Mouse (Mus musculus) thymus, postnatal 10 days (tissue): Measurements from ENCODE around the gene Sigmar1.
"Not testable (repeated sequence)": the region's sequence is repeated elsewhere in the genome, so short reads cannot be mapped to it uniquely, and the experiment has no call there.

ENCODE experiments used
- DNase-seq, 2 experiments: peaks; one replicate each; pipeline ENCODE4 v3.0.0; 2021; ENCODE audit warnings: low spot score in 2 of 2

Sigmar1 gene

GRCm38 (mm10) chr4:41755338-41756305 lies at the start of gene Sigmar1:
Sigmar1 (minus strand) TSS chr4:41756157.
- DNase-seq, result peak; percentile 90 to 91

GRCm38 (mm10) chr4:41783197-41783596 lies 27.2 kb upstream of the Sigmar1 start:
- DNase-seq, result not testable (repeated sequence)

- DNase-seq, result not testable (repeated sequence)
Observed at GRCm38 (mm10) chr4:41782711-41783110, 26.8 kb upstream of the Sigmar1 start.

DNA sequence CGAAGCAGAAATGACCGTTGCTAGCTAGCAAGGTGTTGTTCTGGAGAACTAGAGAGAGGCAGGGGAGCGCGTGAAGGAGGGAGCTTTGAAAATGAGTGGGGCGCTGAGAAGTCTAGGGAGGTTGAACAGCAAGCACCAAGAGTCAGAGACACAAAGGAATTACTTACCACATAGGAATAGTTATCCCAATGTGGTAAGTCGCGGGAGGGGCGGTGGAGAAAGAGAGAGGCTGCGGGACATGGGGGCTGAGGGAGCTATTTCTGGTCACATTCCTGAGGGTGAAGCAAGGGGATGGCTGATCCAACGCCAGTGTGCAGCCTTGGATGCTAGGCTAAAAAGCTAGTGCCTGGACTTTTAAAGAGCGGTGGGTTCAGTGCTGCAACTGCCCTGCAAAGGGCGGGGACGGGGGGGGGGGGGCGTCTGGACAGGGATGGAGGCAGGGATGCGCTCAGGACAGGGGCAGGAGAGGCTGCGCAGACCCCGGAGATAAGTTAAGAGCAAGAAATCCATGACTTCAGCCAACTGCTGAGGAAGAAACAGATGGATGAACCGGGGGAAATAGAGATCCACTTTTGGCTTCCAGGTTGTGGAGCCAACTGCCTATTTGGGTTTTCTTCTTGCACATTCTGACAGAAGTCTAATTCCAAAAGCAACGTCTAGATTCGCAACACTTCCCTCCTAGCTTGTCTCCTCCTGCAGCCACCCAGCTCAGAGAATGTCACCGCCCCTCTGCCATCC lies 26.0 kb upstream of the Sigmar1 start:
- DNase-seq, result not testable (repeated sequence)

GRCm38 (mm10) chr4:41781271-41781670 lies 25.3 kb upstream of the Sigmar1 start:
- not testable (repeated sequence) for DNase-seq

- not testable (repeated sequence) for DNase-seq
Observed at GRCm38 (mm10) chr4:41775840-41776239, 19.9 kb upstream of the Sigmar1 start.

GRCm38 (mm10) chr4:41774506-41774905 lies 18.5 kb upstream of the Sigmar1 start:
- DNase-seq, result not testable (repeated sequence)

GRCm38 (mm10) chr4:41774002-41774401 lies 18.0 kb upstream of the Sigmar1 start, which contains the start of gene Ccl27a:
Ccl27a (minus strand) TSS chr4:41774247.
- DNase-seq, result peak; percentile 76 to 77

DNA sequence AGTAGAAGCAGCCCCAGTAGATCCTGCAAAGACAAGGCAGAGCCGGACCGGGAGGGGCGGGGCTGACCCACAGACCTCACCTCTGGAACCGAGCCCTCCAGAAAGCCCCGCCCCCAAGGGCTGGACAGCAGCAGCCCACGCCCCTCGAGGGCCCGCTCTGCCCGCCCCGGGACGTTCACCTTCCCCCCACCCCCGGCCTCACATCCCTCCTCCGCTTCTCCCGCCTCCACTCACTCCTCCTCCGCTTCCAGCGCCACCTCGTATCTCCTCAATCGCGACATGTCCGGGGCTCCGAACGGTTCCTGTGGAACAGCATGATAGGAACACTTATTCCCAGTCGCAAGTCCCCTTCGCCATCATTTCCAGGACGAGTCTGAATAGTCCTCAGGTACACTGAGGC lies 17.5 kb upstream of the Sigmar1 start:
- peak in 1 of 2 experiments; percentile 40 for DNase-seq

DNA sequence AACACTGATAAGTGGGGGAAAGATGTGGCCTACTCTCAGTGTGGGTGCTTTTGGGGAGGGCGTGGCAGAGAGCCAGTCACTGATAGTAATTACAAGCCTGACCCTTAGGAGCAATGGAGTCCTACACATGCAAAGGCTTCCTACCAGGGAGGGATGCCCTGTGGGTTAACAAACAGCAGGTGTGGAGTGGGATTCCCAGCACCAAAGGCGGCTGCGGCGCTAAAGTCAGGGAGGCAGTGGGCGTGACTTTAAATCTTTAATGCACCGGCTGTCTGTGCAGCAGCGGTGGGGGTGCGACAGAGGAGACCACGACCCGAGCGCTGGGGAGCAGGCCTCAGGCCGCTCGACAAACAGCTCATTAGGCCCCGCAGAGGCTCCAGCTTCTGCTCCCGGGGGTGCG lies 17.0 kb upstream of the Sigmar1 start:
- not testable (repeated sequence) for DNase-seq

GRCm38 (mm10) chr4:41767301-41767700 lies 11.3 kb upstream of the Sigmar1 start:
- not testable (repeated sequence) for DNase-seq

DNA sequence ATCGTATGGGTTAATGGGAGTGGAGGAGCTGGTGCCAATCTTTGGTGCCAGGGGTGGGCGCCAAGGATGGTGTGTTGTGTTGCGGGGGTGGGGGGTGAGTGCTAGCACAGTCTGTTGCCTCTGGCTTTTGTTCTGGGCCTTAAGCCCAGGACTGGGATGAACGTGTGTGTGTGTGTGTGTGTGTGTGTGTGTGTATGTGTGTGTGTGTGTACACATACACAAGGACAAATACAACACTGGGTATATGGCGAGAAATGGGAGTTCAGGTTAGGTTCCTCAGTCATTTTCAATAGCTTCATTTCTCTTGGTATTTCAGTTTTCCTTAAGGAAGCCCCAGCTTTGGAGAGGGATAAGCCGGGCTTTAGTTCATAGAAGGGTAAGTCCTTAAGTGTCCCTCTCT lies 7.2 kb upstream of the Sigmar1 start:
- not testable (repeated sequence) for DNase-seq

- DNase-seq, result not testable (repeated sequence)
Observed at GRCm38 (mm10) chr4:41762688-41763114, 6.7 kb upstream of the Sigmar1 start.

GRCm38 (mm10) chr4:41762099-41762687 lies 6.2 kb upstream of the Sigmar1 start:
- DNase-seq, result no peak

- no peak for DNase-seq
Observed at GRCm38 (mm10) chr4:41761680-41762079, 5.7 kb upstream of the Sigmar1 start.

GRCm38 (mm10) chr4:41760911-41761310 lies 5.0 kb upstream of the Sigmar1 start:
- DNase-seq, result no peak

GRCm38 (mm10) chr4:41760288-41760721 lies 4.3 kb upstream of the Sigmar1 start:
- peak; percentile 57 to 68 for DNase-seq

- DNase-seq, result no peak
Observed at GRCm38 (mm10) chr4:41759656-41760287, 3.8 kb upstream of the Sigmar1 start.

GRCm38 (mm10) chr4:41759206-41759605 lies 3.2 kb upstream of the Sigmar1 start:
- no peak for DNase-seq

DNA sequence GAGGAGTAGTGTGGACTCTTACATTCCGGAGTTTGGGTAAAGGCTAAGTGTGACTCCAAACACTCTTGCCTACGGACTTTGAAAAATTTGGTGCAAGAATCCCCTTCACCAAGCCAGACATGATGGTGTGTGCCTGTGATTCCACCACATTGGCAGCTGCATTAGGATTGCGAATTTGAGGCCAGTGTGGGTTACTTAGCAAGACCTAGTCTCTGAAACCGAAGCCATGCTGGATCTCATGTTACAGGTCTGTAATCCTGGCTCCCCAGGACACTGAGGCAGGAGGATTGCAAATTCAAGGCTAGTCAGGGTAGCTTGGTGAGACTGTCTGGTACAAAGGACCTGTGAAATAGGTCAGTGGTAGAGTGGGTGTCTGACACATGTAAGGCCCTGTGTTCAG lies 2.7 kb upstream of the Sigmar1 start:
- DNase-seq, result no peak

DNA sequence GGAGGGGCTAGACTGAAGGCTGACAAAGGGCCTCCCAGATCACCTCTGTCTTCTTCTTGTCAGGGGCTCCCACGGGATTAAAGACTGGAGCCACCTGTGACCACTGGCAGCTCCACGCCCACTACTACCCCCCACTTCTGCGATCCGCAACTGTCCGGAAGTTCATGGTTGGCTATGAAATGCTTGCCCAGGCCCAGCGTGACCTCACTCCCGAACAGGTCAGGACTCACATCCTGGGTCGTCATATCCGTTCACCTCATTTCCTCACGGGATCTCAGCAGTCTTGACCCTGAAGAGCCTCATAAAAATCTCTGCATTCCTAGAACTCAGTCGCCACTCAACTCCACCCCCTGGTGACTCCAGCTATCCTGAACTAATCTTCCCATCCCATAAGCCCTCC lies 2.1 kb upstream of the Sigmar1 start:
- no peak for DNase-seq
